Mouse (Mus musculus) layer of hippocampus, adult 8-10 months (tissue): Measurements from ENCODE around the gene Iqschfp. TPM values are rescaled to one million over a fixed set of nuclear protein-coding genes. Genes with fewer than 3 reads are reported as not detected.

Experiments used
- DNase-seq, 2 experiments: peaks; one replicate each; pipeline ENCODE4 v3.0.0; 2022; ENCODE audit warnings: low spot score in 2 of 2
- total RNA-seq, 4 experiments: library from RNA; stranded (reverse); gene quantifications; 2 replicates each; pipeline ENCODE4 v1.2.4; 2022

Iqschfp gene
- total RNA-seq, 4 experiments from 2014 or later = 10.0 to 16.4 (median 14.6) TPM

DNA sequence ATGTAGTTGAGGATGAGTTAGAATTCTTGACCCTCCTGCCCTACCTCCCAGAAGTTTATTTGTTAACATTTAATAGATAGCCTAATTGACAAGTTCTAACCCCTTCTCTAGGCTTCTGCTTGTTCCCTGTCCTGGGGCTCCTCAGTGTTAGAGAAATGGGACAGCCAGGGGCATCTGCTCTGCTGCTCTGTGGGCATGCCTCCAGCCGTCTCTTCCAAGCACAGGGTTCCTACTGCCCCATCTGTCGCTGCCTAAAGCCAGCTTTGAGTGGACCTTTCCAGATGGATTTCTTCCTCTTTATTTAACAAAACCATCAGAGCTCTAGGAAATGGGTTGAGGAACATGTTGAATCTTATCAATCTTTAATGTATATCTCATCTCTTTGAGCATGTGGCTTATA, 529.8 kb downstream of the Iqschfp start:
- no peak for DNase-seq

DNA sequence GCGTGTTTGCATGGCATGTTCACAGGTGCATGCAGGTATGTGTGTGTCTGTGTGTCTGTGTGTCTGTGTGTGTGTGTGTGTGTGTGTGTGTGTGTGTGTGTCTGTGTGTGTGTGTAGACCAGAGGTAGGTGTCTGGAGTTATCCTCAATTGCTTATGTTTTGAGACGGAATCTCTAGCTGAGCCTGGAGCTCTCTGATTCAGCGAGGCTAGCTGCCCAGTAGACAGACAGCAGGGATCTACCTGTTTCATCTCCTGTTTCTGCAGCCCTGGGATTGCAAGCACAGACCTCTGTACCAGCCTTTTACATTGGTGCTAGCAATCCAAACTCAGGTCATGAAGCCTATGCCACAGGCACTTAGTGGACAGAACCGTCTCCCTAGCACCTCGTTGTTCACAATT, 536.0 kb downstream of the Iqschfp start:
- DNase-seq = no peak

DNA sequence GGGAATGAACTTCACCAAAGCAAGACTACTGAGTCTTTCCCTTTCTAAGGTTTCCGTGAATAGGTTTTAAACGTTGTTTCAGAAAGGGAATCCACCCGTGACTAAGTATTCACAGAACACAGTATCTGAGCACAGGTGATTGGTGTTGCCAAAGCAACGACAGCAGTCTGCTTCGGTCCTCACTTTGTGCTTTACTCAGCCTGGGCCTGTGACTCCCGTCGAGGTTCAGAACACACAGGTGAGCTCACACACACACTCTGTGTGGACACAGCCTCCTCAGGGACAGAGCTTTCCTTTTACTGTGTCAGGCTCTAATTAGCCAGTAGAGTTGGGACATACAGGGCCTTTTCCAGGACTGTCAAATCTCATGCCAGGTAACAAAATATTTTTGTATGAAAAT, 542.4 kb downstream of the Iqschfp start:
- DNase-seq = no peak

DNA sequence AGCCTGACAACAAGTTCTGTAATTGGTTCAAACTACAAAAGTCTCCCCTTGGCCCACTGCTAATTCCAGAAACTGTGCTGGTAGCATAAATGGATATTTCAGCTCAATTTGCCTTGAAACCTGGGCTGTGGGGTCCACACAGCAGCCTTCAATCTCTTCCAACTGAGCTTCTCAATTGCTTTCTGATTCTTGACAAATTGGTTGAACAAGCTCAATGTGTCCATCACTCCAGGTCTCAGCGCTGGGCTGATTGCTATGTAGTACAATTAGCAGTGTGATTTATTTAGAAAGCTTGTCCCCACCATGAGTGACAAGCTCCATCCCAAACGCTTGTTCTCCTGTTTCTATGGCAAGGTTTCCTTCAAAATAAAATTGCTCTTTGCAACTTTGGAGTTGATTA, 542.9 kb downstream of the Iqschfp start:
- no peak for DNase-seq

DNA sequence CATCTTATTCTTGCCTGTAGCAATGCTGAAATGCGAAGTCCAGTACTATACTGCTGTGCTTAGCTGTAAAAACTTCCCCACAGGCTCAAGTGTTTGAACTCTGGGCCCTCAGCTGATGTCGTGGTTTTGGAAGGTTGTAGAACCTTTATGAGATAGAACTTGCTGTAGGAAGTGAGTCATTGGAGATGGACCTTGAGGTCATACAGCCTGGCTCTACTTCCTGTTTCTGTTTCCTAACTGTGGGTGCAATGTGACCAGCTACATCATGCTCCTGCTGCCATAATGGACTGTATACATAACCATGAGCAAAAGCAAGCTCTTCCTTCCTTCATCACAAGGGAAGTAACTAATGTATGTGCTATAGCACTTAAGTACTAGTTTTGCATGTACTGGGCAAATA, 556.4 kb downstream of the Iqschfp start:
- DNase-seq = no peak

DNA sequence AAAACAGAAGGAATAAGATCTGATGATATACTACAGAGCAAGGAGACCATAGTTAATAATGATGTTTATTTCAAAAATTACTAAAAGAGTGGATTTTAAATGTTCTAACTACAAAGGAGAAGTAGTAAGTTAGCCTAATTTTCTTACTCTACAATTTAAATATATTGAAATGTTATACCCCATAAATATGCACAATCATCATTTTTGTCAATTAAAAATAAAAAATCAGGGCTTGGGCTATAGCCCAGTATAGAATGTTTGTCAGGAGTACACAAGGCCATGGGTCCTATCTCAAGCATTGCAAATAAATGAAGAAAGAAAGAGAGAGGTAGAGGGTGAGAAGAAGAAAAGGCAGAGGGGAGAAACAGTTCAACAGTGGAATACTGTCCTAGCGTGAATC, 559.6 kb downstream of the Iqschfp start:
- no peak for DNase-seq

DNA sequence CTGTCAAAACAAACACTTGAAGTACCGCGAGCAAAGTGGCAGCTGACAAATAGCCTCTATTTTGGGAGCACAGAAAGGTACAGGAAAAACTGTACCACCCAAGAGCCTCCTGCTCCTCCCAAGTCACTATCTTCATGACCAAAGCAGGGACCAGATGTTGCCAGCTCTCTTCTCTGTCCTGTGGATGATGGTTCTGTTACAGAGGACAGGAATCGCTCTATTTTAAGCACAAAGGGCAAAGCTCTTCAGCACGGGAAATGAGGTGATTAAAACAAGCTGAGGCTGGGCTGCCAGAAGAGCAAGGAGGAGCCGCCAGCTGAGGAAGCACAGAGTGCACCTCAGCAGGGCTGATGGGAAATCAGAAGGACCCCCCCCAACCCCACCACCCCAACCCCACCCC, 561.2 kb downstream of the Iqschfp start:
- DNase-seq = no peak

DNA sequence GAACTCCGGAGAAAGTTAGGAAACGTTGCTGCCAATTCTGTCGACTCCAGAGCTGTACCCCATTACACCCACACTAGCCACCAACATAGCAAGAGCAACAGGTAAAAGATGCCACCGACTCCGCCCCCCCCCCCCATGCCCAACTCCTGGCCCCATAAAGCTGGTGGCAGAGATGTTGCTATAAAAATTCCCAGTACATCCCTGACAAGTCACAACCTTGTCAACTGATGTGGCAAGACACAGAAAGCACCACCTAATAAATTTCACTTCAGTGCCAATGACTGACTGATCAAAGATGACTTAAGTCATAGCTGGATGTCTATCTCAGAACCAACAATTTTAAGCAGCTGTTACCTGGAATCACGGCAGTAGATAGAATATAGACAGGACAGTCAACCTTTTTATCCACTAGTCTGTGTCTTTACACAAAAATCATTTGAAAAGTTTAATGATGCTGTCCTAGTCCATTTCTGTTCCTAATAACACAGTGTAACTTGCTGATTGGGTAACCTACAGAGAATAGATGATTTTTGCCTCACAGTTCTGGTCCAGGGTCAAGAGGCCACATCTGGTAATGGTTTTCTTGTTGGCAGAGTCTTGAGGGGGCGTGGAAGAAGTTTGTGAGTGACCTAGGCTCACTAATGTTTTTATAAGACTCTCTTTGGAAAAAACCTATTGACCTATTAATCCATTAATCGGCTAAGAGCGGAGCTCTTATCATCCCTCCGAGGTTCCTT, 561.9 kb downstream of the Iqschfp start:
- no peak for DNase-seq

DNA sequence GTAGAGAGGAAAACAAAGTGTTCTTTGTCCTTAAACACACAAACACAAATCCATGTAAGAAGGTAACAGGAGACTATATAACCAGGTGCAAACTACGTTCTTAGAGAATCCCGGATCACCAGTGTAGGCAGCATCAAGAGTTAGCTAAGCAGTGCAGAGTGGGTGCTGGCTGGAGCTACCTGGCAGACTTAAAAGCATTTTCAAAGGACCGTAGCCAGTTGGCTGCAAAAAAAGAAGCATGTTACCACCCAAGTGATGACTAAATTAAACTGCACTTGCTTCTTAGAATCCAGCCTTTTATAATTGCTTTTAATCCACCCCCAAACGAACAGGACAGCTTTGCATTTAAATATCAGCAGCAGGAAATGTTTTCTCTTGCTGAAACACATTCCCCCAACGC, 574.6 kb downstream of the Iqschfp start:
- peak; percentile 56 to 63 for DNase-seq

DNA sequence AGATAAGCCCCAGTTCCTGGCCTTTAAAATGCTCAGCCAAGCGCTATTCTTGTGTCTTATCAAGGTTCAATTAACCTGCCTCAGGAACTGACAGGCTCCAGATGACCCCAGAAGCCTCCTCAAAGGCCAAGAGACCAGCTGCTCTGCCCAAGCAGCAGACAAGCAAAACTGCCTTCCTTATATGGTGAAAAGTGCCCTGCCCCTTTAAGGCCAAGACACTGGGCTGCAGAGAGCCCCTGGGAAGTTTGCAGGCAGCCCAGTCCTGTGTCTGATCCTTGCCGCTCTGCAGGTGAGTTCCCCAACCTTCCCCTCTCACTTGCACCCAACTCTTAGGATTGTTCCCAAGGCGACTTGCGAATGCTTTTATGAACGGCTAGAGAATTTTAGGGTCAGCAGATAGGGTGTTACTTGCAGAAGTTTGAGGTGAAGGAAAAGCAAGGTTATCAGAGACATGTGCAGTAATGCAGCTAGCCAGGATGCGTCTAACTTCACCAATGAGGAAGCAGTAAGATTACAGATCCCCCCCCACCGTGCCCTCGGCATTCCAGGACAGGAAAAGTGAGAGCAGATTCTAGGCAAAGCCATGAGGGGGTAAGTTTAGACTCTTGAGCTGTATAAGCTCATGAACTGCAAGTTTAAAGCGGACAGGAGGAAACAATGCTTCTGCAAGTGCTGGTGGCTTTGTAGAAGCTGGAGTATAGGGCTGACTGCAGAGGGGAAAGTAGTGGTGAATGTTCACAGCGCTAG, 576.1 kb downstream of the Iqschfp start:
- DNase-seq = no peak

DNA sequence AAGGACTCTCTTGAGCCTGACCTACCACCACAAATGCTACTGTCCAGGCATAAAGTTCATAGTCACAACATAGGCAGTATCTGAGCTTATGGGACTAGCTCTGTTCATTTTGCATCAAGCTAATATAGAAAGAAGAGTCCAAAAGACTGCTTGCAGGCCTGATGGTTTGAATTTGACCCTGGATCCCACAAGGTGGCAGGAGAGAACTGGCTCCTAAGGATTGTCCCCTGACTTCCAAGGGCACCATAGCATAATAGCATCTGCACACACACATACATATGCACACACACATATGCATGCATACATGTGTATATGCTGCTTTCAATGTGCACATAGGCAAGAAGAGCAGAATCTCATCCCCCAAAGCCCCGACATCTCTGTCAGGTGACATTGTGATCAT, 577.6 kb downstream of the Iqschfp start:
- no peak for DNase-seq

DNA sequence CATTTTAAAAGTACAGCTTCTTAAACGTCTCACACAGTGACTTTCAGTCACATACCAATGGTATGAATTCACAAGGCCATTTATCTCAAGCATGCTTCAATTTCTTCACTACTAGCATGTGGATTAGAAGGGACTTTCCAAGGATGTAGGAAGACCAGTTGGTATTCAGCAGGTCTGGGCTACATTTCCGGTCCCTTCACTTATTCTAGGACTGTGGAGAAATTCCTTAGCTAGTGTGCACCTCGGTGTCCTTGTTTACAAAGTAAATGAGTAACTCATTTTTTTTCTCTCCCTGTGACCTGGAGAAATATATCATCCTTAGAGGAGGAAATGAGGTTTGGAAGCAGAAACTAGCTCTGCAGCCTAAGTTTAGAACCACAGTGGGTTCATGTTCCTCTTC, 578.0 kb downstream of the Iqschfp start:
- no peak for DNase-seq

DNA sequence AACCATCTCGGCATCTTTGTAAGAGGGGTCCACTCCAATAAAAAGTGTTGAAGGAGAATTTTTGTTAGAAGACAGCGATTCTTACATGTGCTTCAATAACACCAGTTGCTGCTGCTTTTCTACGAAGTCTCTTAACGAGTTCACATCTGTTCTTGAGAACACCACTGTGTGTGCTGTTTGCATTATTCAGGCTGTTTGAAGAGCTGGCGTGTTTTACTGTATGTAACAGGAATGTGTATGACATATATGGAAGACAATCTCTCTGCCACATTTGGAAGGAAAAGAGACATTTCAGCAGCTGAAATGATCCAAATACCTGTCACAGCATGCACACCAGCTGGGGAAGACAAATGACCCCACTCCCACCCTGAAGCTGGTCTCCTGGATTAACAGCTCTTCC, 578.6 kb downstream of the Iqschfp start:
- DNase-seq = no peak

DNA sequence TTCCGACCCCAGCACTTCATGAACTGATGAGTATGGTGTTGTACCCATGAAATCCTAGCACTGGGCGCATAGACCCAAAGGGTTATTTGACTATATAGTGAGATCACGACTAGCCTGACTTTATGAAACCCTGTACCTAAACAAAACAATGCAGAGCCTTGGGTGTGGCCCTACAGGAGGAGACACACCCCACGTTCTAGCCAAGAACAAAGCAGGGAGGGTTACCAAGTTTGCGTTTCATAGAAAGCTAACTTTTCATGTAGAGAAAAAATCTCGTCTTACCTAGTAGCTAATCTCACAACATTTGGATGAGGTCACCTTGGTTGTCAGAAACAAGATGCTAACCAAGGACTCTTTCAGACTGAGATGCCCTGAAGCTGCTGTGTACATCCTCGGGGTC, 584.3 kb downstream of the Iqschfp start:
- no peak for DNase-seq

DNA sequence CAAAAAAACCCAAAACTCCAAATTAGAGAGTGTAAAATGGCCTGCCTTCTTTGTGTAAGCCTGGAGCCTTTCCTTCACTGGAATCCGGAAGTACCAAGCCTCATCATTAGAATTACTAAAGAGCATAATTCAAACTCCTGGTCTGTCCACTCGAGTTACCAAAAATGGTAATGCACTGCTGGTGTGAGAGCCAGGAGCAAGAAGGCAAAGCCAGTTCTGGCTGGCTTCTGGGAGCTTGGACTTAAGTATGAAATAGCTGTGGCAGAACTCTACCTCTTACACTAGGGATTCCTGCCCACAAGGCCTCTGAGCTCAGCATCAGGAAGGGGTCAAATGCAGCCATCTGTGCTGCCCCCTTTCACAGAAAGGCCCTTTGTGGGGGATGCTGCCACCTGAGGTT, 585.4 kb downstream of the Iqschfp start:
- no peak for DNase-seq

DNA sequence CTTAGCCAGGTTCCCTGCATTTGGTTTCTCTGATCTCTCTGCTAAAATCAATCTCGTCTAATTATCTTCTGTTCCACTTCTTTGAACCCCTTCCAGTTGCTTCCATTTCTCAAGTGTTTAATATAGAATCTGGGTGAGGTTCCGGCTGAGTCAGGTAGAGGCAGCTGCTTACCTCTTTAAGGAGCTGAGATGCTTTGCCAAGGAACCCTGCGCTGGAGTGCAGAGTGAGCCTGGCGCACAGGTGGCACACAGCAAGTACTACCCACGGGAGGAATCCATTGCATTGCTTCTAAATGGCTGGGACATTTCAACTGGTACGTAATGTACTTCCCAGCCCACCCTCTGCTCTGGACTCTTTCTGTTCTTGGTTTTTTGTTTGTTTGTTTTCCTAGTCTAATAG, 587.2 kb downstream of the Iqschfp start:
- DNase-seq = peak in 1 of 2 experiments; percentile 31

DNA sequence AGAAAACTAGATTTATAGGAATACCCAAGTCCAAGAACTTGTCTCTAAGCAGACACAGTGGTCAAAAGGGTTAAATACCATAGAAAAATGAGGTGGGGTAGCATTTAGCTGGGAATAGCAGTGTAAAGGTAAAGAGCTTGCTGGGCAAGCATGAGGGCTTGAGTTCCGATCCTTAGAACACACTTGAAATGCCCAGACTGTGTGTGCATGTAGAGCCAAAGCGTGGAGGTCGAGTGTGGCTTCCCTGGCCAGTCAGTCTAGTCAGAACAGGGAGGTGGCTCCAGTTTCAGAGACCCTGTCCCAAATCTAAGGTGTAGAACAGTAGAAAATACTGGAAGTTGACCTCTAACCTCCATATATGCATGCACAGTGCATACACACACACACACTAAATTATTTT, 591.5 kb downstream of the Iqschfp start:
- no peak for DNase-seq

DNA sequence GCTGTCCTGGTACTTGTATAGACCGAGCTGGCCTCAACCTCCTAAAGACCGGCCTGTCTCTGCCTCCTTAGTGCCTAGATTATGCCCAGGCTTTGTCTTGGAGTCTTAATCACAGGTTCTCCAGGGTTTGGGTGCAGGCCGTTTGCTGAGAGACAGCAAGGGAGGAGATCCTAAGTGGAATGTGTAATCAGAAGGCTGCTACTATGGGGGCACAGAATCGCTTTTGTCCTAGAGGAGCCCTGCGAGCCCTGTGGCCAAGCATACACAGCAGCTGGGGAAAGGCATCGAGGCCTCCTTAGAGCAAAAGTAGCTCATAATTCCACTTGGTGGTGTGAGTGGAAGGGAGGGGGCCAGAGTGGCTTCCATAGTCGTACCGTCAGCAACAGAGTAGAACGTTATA, 592.0 kb downstream of the Iqschfp start:
- no peak for DNase-seq

DNA sequence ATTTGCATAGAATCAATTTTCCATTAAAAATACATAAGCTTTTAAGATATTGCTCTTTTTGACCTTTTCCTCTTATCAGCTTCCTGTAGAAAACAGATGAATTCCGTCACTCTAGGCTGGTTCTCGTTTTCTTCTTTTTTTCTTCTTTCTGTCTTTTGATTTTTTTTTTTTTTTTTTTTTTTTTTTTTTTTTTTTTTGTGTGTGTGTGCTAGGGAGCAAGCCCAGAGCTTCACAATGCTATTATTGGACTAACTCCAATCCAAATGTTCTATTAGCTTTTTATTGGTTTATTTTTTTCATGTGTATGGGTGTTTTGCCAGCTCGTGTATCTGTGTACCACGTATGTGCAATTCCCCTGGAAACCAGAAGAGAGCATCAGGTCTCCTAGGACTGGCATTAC, 592.5 kb downstream of the Iqschfp start:
- no peak for DNase-seq

DNA sequence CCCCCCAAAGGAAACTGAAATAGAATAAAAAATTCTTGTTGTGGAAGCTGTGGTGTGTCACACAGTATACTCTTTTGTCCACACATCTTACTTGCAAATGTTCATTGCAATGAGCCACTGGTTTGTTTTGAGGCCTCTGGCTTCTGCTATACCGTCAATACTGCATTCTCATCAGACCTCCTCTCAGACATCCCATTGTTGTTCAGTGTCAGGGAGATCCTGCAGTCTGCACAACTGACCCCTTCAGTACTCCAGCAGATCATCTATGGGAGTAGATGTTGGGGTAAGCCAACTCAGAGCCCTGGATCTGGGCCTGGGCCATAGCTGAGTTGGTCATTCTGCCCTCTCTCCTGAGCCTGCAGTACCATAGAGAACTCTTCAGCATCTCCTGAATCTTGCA, 595.6 kb downstream of the Iqschfp start:
- no peak for DNase-seq

DNA sequence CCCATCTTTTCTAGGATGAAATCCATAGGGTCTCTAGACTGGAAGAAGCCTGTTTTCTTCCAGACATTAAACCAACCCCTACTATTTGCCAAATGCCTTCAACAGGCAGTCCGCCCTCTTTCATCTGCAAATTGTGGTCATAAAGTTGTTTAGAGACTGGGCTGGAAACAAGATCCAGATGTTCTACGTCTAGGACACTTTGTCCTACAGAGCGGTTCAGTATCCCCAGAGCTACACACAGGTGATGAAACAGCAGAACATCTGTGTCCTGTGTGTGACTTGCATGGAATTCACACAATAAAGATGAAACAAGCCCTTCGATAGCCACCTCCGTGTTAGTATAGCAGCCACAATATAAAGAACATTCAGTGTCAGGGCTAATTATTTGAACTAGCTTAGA, 596.3 kb downstream of the Iqschfp start:
- no peak for DNase-seq

DNA sequence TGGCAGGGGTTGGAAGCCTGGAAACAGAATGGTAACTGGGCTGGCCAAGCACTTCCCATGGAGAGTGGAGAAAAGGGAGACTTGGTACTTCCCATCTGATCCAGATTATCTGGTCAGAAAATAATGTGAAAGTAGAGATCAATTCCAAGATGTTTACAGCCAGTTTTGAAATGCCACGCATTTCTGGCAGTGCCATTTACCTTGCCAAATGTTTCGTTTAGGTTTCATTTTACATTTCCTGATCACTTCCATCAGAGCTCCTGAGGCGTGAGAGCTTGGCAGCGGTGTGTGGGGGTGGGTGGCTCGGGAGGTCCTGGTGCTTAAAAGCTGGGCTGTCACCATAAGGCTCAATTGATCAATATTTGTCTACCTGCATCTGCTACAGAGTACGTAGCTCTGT, 599.5 kb downstream of the Iqschfp start:
- no peak for DNase-seq

DNA sequence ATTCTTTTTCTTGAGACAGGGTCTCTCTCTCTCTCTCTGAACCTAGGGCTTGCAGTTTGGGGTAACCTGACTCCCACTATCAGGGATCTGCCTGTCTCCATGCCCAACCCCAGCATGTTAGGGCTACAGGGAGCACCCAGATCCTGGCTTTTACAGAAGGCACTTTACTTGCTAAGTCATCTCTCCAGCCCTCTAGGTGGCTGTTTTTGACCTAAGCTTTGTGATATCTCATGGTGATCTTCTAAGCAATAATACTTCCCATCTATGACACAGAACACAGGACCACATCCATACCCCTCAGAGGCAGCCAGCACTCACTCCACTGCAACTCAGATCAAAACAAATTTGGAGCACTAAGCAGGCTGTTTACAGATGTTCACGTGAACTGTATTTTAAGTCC, 600.0 kb downstream of the Iqschfp start:
- no peak for DNase-seq
